8 mouse cellular contexts compared by ENCODE assay signal in genomic region chr2:19444931-19445831, GRCm38 (mm10). TPM values are rescaled to one million over a fixed set of nuclear protein-coding genes. Genes with fewer than 3 reads are reported as not detected.
DNase-seq lines count a peak whose midpoint lies in the region; ATAC-seq and TF ChIP-seq lines count a peak whose summit lies in the region.
"Had no signal": no experiment of that assay in that cellular context is flagged by ENCODE, and none has a peak within 500 bp of the region (broad histone marks: within the 10 kb centered on the region; RNA-seq: fewer than 3 reads in every experiment).

Gene Ptf1a (plus strand): TSS chr2:19445663.

- peak within 1 kb of the TSS; percentile 33 for H3K4me3 ChIP-seq in lung, embryonic 14.5 days (ENCODE audit: low read depth, low read length)
- H3K4me3 ChIP-seq in forebrain, embryonic 13.5 days = peak within 1 kb of the TSS; percentile 39
- H3K4me3 ChIP-seq in limb, embryonic 13.5 days = peak within 1 kb of the TSS; percentile 38
- H3K4me3 ChIP-seq in stomach, embryonic 16.5 days (replicated peaks; ENCODE audit: low read length) = peak within 1 kb of the TSS; percentile 30

- no peak within 1 kb of the TSS for H3K27ac ChIP-seq in lung, embryonic 14.5 days (ENCODE audit: low read depth)
- H3K27ac ChIP-seq in forebrain, embryonic 13.5 days = no peak within 1 kb of the TSS
- H3K27ac ChIP-seq in limb, embryonic 13.5 days = no peak within 1 kb of the TSS
- H3K27ac ChIP-seq in stomach, embryonic 16.5 days (ENCODE audit: low read length) = no peak within 1 kb of the TSS

- peak within 1 kb of the TSS; percentile 55 for H3K4me2 ChIP-seq in lung, embryonic 14.5 days
- H3K4me2 ChIP-seq in forebrain, embryonic 13.5 days = peak within 1 kb of the TSS; percentile 63
- peak within 1 kb of the TSS; percentile 65 for H3K4me2 ChIP-seq in limb, embryonic 13.5 days (replicated peaks)
- H3K4me2 ChIP-seq in stomach, embryonic 16.5 days (ENCODE audit: low read depth, low read length) = peak within 1 kb of the TSS; percentile 49

- no peak within 1 kb of the TSS for H3K9ac ChIP-seq in lung, embryonic 14.5 days
- peak within 1 kb of the TSS; percentile 16; the same call in 1 of the 2 replicates for H3K9ac ChIP-seq in forebrain, embryonic 13.5 days
- H3K9ac ChIP-seq in limb, embryonic 13.5 days = no peak within 1 kb of the TSS
- peak within 1 kb of the TSS; percentile 10; the same call in 1 of the 2 replicates for H3K9ac ChIP-seq in stomach, embryonic 16.5 days (ENCODE audit: low read length)

- TF ChIP-seq CTCF in lung, embryonic 14.5 days (IDR thresholded peaks at IDR 0.05; ENCODE audit: low read depth) = no peak

- peak; percentile 32; the same call in 1 of the 2 replicates for ATAC-seq in lung, embryonic 14.5 days (ENCODE audit: insufficient read depth)
- peak; percentile 81 for ATAC-seq in forebrain, embryonic 13.5 days
- ATAC-seq in limb, embryonic 13.5 days (ENCODE audit: low FRiP score, low read depth) = peak; percentile 44
- peak; percentile 71 for ATAC-seq in stomach, embryonic 16.5 days (ENCODE audit: insufficient read depth, low FRiP score)
- ATAC-seq: activated CD4-positive, CD25-positive, alpha-beta regulatory T cell, adult 4 months had no signal

- H3K4me1 ChIP-seq in lung, embryonic 14.5 days (ENCODE audit: insufficient read depth) = 0 out of 2 replicates have a peak, but pooled peaks cover 4% of the 10 kb centered on the region
- H3K4me1 ChIP-seq in forebrain, embryonic 13.5 days = peaks cover 28% of the 10 kb centered on the region
- H3K4me1 ChIP-seq in limb, embryonic 13.5 days = peaks cover 23% of the 10 kb centered on the region
- peaks cover 4% of the 10 kb centered on the region; the same call in 1 of the 2 replicates for H3K4me1 ChIP-seq in stomach, embryonic 16.5 days (ENCODE audit: control insufficient read depth, insufficient read depth, low read length)

- WGBS in lung, embryonic 14.5 days = under 1% methylated on average over 53 of the region's 53 CpGs
- WGBS in forebrain, embryonic 13.5 days = under 1% methylated on average over 52 of the region's 53 CpGs
- under 1% methylated on average over 53 of the region's 53 CpGs for WGBS in limb, embryonic 13.5 days
- WGBS in stomach, embryonic 16.5 days = under 1% methylated on average over 51 of the region's 53 CpGs

- no peaks in the 10 kb centered on the region for H3K9me3 ChIP-seq in lung, embryonic 14.5 days (ENCODE audit: low read depth, low read length)
- H3K9me3 ChIP-seq in forebrain, embryonic 13.5 days (replicated peaks) = no peaks in the 10 kb centered on the region
- H3K9me3 ChIP-seq in limb, embryonic 13.5 days = no peaks in the 10 kb centered on the region
- no peaks in the 10 kb centered on the region for H3K9me3 ChIP-seq in stomach, embryonic 16.5 days (replicated peaks; ENCODE audit: control insufficient read depth, low read length)

- no peaks in the 10 kb centered on the region for H3K36me3 ChIP-seq in lung, embryonic 14.5 days (ENCODE audit: insufficient read depth)
- H3K36me3 ChIP-seq in forebrain, embryonic 13.5 days (ENCODE audit: poor library complexity, severe bottlenecking) = no peaks in the 10 kb centered on the region
- H3K36me3 ChIP-seq in limb, embryonic 13.5 days = no peaks in the 10 kb centered on the region
- no peaks in the 10 kb centered on the region for H3K36me3 ChIP-seq in stomach, embryonic 16.5 days (ENCODE audit: control insufficient read depth, insufficient read depth, low read length)

- H3K27me3 ChIP-seq in lung, embryonic 14.5 days (ENCODE audit: insufficient read depth, low read length) = peaks cover 91% of the 10 kb centered on the region
- H3K27me3 ChIP-seq in forebrain, embryonic 13.5 days = peaks cover 99% of the 10 kb centered on the region
- peaks cover 98% of the 10 kb centered on the region for H3K27me3 ChIP-seq in limb, embryonic 13.5 days
- peaks cover 79% of the 10 kb centered on the region for H3K27me3 ChIP-seq in stomach, embryonic 16.5 days (ENCODE audit: control insufficient read depth, insufficient read depth, low read length)

- no peak for DNase-seq in lung, embryonic 14.5 days
- DNase-seq in lung, postnatal 4 days = no peak
- DNase-seq in layer of hippocampus, adult 9-10 months (ENCODE audit: low spot score) = no peak
- no peak for DNase-seq in layer of hippocampus, adult 9-11 months

RNA-seq across cellular contexts. Expression of gene Ptf1a, which starts in this region (rescaled TPM):
- not detected in 2 replicates for polyA plus RNA-seq in lung, embryonic 14.5 days (2014; fragmentation: Nextera tagmentation; extraction: Ambion mirVana)
- 0.24 and 0.36 TPM in 2 replicates for polyA plus RNA-seq in forebrain, embryonic 13.5 days (2015; fragmentation: Nextera tagmentation; extraction: Ambion mirVana)
- not detected in 2 replicates for polyA plus RNA-seq in limb, embryonic 13.5 days (2015; fragmentation: Nextera tagmentation; extraction: Ambion mirVana)
- 11.5 and 17.1 TPM in 2 replicates for polyA plus RNA-seq in stomach, embryonic 16.5 days (2015; fragmentation: Nextera tagmentation; extraction: Ambion mirVana)
- polyA plus RNA-seq: activated CD4-positive, CD25-positive, alpha-beta regulatory T cell, adult 4 months had no signal

Comparison
In these comparisons a context has a peak if more than half of its experiments do, and no peak if none do; other contexts are left out.
1. Peak in ATAC-seq, H3K4me3 ChIP-seq and H3K4me2 ChIP-seq in lung, embryonic 14.5 days; RNA of the gene not detected or under 1 TPM.
2. Peak in ATAC-seq, H3K4me3 ChIP-seq, H3K9ac ChIP-seq and H3K4me2 ChIP-seq in forebrain, embryonic 13.5 days; RNA of the gene not detected or under 1 TPM.
3. Peak in ATAC-seq, H3K4me3 ChIP-seq and H3K4me2 ChIP-seq in limb, embryonic 13.5 days; RNA of the gene not detected or under 1 TPM.